Mouse (Mus musculus): ENCODE measurements around the gene Gm5938.

The Gm5938 gene

DNA sequence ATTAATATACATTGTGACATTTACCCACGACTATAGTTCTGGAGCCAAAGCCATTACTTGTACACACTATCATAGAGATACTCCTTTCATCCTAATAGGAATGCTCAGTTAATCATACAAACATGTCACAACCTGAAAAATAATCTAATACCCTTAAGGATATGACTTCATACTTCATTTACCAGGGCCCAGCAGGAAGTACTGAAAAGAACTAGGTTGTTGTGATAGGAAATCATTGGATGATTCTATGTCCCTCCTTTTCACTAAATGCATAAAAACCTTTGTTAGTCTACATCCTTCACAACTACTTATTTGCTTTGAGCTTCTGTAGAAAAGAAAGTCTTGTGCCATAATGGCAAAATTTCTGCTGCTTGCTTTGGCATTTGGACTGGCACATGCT, at the start of gene Gm5938:
Gene Gm5938, plus strand, starts transcription at position 301 of the 400 bp plus-strand sequence.
- DNase-seq, result no peak

DNA sequence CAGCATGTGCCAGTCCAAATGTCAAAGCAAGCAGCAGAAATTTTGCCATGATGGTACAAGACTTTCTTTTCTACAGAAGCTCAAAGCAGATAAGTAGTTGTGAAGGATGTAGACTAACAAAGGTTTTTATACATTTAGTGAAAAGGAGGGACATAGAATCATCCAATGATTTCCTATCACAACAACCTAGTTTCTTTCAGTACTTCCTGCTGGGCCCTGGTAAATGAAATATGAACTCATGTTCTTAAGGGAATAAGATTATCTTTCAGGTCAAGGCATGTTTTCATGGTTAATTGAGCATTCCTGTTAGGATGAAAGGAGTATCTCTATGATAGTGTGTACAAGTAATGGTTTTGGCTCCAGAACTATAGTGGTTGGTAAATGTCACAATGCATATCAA, 34.0 kb upstream of the Gm5938 start, which contains the start of gene Obp1a:
Gene Obp1a, minus strand, starts transcription at position 101 of the 400 bp plus-strand sequence.
- no peak for DNase-seq

Measured in kidney, adult 11 months (tissue).